Mouse (Mus musculus) frontal cortex, postnatal 36 days (tissue): ENCODE measurements around the gene Cfhr1.

Experiments
- DNase-seq, 2 experiments: peaks; one replicate each; pipeline ENCODE4 v3.0.0; 2022; ENCODE audit warnings: low spot score in 2 of 2

The Cfhr1 gene

DNA sequence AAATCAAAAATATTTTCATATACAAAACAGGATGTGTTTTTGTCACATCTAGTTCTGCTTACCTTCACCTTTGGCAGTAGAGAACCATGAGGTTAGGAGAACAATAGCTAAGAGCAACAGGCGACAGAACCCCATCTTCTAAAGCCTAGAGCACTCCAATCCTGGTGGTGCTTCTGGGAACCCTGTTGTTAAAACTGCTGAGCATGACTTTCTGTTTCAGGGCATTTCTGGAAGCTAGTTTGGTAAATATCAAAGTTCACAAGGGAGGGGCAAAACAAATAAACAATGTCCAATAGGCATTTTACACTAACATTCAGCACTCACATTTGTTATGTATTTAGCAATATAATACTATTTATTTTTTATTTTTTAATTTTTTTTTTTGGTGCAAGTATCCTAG is at the start of gene Cfhr1:
Gene Cfhr1, minus strand, starts transcription at position 249 of the 400 bp plus-strand sequence.
- DNase-seq, result no peak

DNA sequence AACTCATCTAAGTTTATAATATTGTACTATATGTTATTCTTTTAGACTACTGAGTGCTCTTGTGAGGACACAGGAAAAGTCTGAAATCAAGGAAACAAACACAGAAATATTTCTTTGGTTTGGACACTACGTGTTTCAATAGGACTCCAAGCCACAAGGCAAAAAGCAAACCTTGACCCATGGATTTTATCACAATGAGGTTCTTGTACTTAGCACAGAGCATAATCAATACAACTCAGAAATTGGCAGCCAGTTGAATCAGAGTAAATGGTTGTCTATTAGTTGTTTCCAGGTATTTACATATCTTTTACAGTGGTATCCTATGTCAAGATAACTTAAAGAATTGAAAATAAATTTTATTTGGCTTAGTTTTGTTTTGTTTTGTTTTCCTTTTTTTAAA is 8.8 kb downstream of the Cfhr1 start:
- no peak for DNase-seq

DNA sequence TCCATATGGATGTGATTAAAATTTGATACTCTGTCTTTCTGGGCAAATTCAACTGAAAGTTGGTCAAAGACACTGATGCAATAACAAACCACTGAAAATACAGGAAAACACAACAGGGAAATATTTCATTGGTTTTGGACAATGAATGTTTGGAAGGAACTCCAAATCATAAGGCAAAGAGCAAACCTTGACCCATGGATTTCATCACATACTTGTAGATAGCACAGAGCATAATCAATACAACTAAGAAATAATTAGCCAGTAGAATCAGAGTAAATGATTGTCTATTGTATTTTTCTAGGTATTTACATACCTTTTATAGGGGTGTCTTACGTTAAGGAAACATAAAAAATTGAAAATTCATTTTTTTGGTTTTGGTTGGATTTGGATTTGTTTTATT is 11.5 kb downstream of the Cfhr1 start:
- DNase-seq, result no peak

DNA sequence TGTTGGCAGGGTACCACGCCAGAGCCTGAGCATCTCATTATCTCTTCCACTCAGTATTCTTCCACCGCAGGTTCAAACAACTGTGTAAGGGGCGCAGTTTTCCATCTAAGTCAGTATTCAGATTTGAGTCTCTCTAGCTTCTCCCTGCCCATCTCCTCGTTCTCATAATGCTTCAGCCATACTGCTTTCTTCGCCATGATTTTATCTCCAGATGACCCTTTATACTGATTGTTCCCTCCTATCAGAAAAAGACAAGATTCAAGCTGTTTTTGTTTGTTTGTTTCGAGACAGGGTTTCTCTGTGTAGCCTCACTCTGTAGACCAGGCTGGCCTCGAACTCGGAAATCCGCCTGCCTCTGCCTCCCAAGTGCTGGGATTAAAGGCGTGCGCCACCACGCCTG is 45.5 kb downstream of the Cfhr1 start:
- no peak for DNase-seq

DNA sequence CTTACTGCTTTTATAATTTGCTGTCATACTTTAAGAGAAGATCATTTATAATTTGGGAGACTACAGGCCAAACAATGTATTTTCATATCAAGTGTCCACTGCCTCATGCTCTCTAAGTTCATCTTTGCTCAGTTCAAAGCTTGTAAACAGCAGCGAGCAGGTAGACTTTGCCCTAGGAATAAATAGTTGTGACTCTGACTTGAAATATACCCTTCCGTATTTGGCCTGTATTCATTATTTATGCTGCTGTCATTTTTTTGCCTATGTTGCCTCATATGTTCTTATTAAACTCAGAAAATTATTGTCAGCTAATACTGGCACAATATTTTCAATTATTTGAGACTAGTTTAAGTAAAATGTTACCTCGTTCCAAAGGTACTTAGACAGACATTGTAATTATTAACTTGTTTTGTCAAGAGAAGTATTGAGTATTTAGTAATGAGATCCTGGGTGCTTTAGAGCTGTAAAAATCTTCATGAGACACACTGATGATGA is 58.8 kb downstream of the Cfhr1 start, which contains the start of gene F13b:
Gene F13b, plus strand, starts transcription at position 445 of the 495 bp plus-strand sequence.
- DNase-seq, result no peak

DNA sequence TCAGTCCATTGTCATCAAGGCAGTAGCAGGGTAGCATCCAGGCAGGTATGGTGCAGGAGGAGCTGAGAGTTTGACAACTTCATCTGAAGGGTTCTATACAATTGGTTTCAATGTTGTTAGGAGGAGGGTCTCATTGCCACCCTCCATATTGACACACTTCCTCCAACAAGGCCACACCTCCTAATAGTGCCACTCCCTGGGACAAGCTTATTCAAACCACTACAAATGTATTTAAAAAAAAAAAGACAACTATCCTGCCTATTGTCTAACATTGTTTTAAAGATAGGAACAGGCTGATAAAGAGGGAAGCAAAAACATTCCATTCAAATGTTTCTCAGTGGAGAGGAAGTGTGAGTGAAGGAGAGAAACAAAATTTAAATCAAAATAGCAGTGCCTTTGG is 60.3 kb downstream of the Cfhr1 start:
- no peak for DNase-seq
